In genomic region chr13:43516931-43517330, GRCm38 (mm10) we compare ENCODE assay signal across 16 mouse cellular contexts. TPM values are rescaled to one million over a fixed set of nuclear protein-coding genes. Genes with fewer than 3 reads are reported as not detected.
A peak's percentile ranks its signal among the peaks of the same experiment; 100 is the strongest.
DNase-seq lines count a peak whose midpoint lies in the region; TF ChIP-seq lines count a peak whose summit lies in the region.
"Had no signal": no experiment of that assay in that cellular context is flagged by ENCODE, and none has a peak within 500 bp of the region (broad histone marks: within the 10 kb centered on the region; RNA-seq: fewer than 3 reads in every experiment).

No protein-coding gene starts in this region.

- peak; percentile 38 for DNase-seq in gastrocnemius, postnatal 25 days
- DNase-seq in gastrocnemius, postnatal 14 days = no peak
- DNase-seq in layer of hippocampus, adult 2 months (ENCODE audit: low spot score in 2 of 2) = no peak
- no peak for DNase-seq in layer of hippocampus, postnatal 10 days (ENCODE audit: low spot score in 2 of 2)
- DNase-seq in brain, embryonic 14.5 days (ENCODE audit: low read depth) = peak; percentile 52
- DNase-seq in heart, postnatal 14 days = peak; percentile 40 to 47
- no peak for DNase-seq in left cerebral cortex, adult 11 months (ENCODE audit: low spot score)
- DNase-seq: adrenal gland, postnatal 14 days; cerebellum, adult 8-10 months; kidney, adult 18-20 months; kidney, postnatal 25 days; lung, adult 2 months; lung, postnatal 4 days; thymus, adult 18-20 months had no signal

- H3K4me3 ChIP-seq in layer of hippocampus, adult 2 months = no peak overlapping the region
- H3K4me3 ChIP-seq: heart, embryonic 13.5 days; midbrain, embryonic 10.5 days had no signal

- TF ChIP-seq POLR2A in brain, embryonic 14.5 days (IDR thresholded peaks at IDR 0.05; ENCODE audit: borderline replicate concordance, extremely low read depth, insufficient read depth, insufficient read length, poor library complexity, severe bottlenecking) = no peak

- peak overlapping the region; percentile 80 for H3K27ac ChIP-seq in layer of hippocampus, adult 2 months
- H3K27ac ChIP-seq: heart, embryonic 13.5 days; midbrain, embryonic 10.5 days had no signal

- intact Hi-C loops in gastrocnemius, postnatal 14 days (cut with DNase I; ENCODE audit: low total_unique reads) = no loop called here
- intact Hi-C loops in heart, postnatal 14 days (cut with DNase I) = no loop called here

- TF ChIP-seq CTCF in layer of hippocampus, adult 2 months (conservative IDR thresholded peaks at IDR 0.05) = no peak
- TF ChIP-seq CTCF in brain, embryonic 14.5 days (IDR thresholded peaks at IDR 0.05; ENCODE audit: borderline replicate concordance, extremely low read depth, insufficient read depth, insufficient read length) = no peak

RNA-seq across cellular contexts. Expression of gene Ranbp9, which starts 35.8 kb away (rescaled TPM):
- 10 to 100 TPM; 34.0 to 38.1 TPM for total RNA-seq in gastrocnemius, postnatal 25 days (2021)
- total RNA-seq in gastrocnemius, postnatal 14 days (2021) = 10 to 100 TPM; 33.5 to 36.1 TPM
- total RNA-seq in layer of hippocampus, adult 2 months (2021) = 10 to 100 TPM; 82.5 to 85.2 TPM
- total RNA-seq in layer of hippocampus, postnatal 10 days (2021) = 10 to 100 TPM; 67.8 to 77.0 TPM
- 42.6 and 49.5 TPM in 2 replicates for polyA plus RNA-seq in brain, embryonic 14.5 days (2012; rRNA removed)
- 10 to 100 TPM; 45.7 to 45.9 TPM for total RNA-seq in heart, postnatal 14 days (2021)

RNA-seq across cellular contexts. Expression of gene Mcur1, which starts 43.1 kb away (rescaled TPM):
- total RNA-seq in gastrocnemius, postnatal 25 days (2021) = 10 to 100 TPM; 26.5 to 28.7 TPM
- 10 to 100 TPM; 21.1 to 21.8 TPM for total RNA-seq in gastrocnemius, postnatal 14 days (2021)
- 10 to 100 TPM; 20.6 to 25.6 TPM for total RNA-seq in layer of hippocampus, adult 2 months (2021)
- total RNA-seq in layer of hippocampus, postnatal 10 days (2021) = 10 to 100 TPM; 19.8 TPM
- polyA plus RNA-seq in brain, embryonic 14.5 days (2012; rRNA removed) = 9.2 and 10.0 TPM in 2 replicates
- total RNA-seq in heart, postnatal 14 days (2021) = 10 to 100 TPM; 45.7 to 47.5 TPM

Comparison
In these comparisons a context has a peak if more than half of its experiments do, and no peak if none do; other contexts are left out.
1. DNase-seq: peak in gastrocnemius, postnatal 25 days (single experiment), brain, embryonic 14.5 days (single experiment) and heart, postnatal 14 days (2 of 2); none in gastrocnemius, postnatal 14 days (single experiment), layer of hippocampus, adult 2 months (0 of 2), layer of hippocampus, postnatal 10 days (0 of 2) and left cerebral cortex, adult 11 months (single experiment).